In genomic region chr9:108490559-108491285, GRCm38 (mm10) we compare ENCODE assay signal across 8 mouse cellular contexts. TPM values are rescaled to one million over a fixed set of nuclear protein-coding genes. Genes with fewer than 3 reads are reported as not detected.
A peak's percentile ranks its signal among the peaks of the same experiment; 100 is the strongest.
DNase-seq lines count a peak whose midpoint lies in the region; ATAC-seq and TF ChIP-seq lines count a peak whose summit lies in the region.

TSS of gene Usp19 (plus strand) at chr9:108490602.

- peak within 1 kb of the TSS; percentile 84 for H3K9ac ChIP-seq in ES-E14 (ENCODE audit: insufficient read depth, low read depth, low read length, poor library complexity, severe bottlenecking)
- H3K9ac ChIP-seq in forebrain, embryonic 15.5 days (replicated peaks), result peak within 1 kb of the TSS; percentile 89

- peak within 1 kb of the TSS; percentile 86 to 98 for H3K4me3 ChIP-seq in ES-E14 (ENCODE audit: insufficient read depth in 1 of 2, low read depth in 1 of 2, low read length in 2 of 2, poor library complexity in 1 of 2, severe bottlenecking in 1 of 2)
- H3K4me3 ChIP-seq in forebrain, embryonic 15.5 days, result peak within 1 kb of the TSS; percentile 80
- peak within 1 kb of the TSS; percentile 85 for H3K4me3 ChIP-seq in lung, adult 2 months (replicated peaks; ENCODE audit: extremely low read depth, low read depth, low read length)

- in situ Hi-C loops in ES-E14 (cut with MboI; ENCODE audit: low sequenced_read_pairs in 2 of 2, unreplicated experiment in 2 of 2), result no loop called here

- H3K27ac ChIP-seq in ES-E14 (ENCODE audit: insufficient read depth, low read depth, low read length, poor library complexity, severe bottlenecking), result peak within 1 kb of the TSS; percentile 85
- peak within 1 kb of the TSS; percentile 94 for H3K27ac ChIP-seq in forebrain, embryonic 15.5 days (replicated peaks)

- peak; percentile 62; the same call in 1 of the 2 replicates for TF ChIP-seq POLR2A in lung, adult 2 months (IDR thresholded peaks at IDR 0.05; ENCODE audit: borderline replicate concordance, extremely low read depth, low read depth, low read length)

- H3K27me3 ChIP-seq in forebrain, embryonic 15.5 days, result no peaks in the 10 kb centered on the region

- peak; percentile 86 for DNase-seq in ES-E14 (ENCODE audit: low read depth, low spot score)
- DNase-seq in cerebellum, adult 11-12 months, result peak; percentile 98
- DNase-seq in heart, postnatal 25 days (ENCODE audit: low spot score), result peak; percentile 95
- peak; percentile 94 to 97 for DNase-seq in layer of hippocampus, adult 18-20 months (ENCODE audit: low spot score in 2 of 2)
- DNase-seq in lung, adult 2 months, result peak; percentile 94
- peak; percentile 93 to 94 for DNase-seq in thymus, adult 18-20 months

- peak; percentile 96 for ATAC-seq in forebrain, embryonic 15.5 days (replicated peaks)
- peak; percentile 89 for ATAC-seq in neutrophil, adult 5-6 weeks (ENCODE audit: extremely low read depth, insufficient number of reproducible peaks, low FRiP score, poor library complexity, severe bottlenecking)

- no peak for TF ChIP-seq CTCF in lung, adult 2 months (IDR thresholded peaks at IDR 0.05; ENCODE audit: insufficient read depth, low read length)

- H3K36me3 ChIP-seq in ES-E14 (ENCODE audit: control insufficient read depth, insufficient read depth, low read length, poor library complexity, severe bottlenecking), result peaks cover 33% of the 10 kb centered on the region
- H3K36me3 ChIP-seq in forebrain, embryonic 15.5 days, result peaks cover 34% of the 10 kb centered on the region

- under 1% methylated on average over 68 of the region's 69 CpGs for WGBS in forebrain, embryonic 15.5 days
- under 1% methylated on average over 69 of the region's 69 CpGs for WGBS in lung, adult 2 months

- intact Hi-C loops in heart, postnatal 25 days (cut with DNase I), result no loop called here

- peaks cover 3 to 14% of the 10 kb centered on the region in 2 experiments; a peak in 3 of 4 replicates for H3K4me1 ChIP-seq in ES-E14 (ENCODE audit: control insufficient read depth in 2 of 2, insufficient read depth in 2 of 2, low read length in 2 of 2, poor library complexity in 1 of 2)
- H3K4me1 ChIP-seq in forebrain, embryonic 15.5 days, result peaks cover 20% of the 10 kb centered on the region
- peaks cover 7% of the 10 kb centered on the region for H3K4me1 ChIP-seq in lung, adult 2 months (ENCODE audit: control insufficient read depth, insufficient read depth, low read length)

- H3K9me3 ChIP-seq in ES-E14 (ENCODE audit: control insufficient read depth, insufficient read depth, low read depth, low read length), result no peaks in the 10 kb centered on the region
- no peaks in the 10 kb centered on the region for H3K9me3 ChIP-seq in forebrain, embryonic 15.5 days

- H3K4me2 ChIP-seq in forebrain, embryonic 15.5 days (replicated peaks), result peak within 1 kb of the TSS; percentile 63

TF ChIP-seq in ES-E14, 5 proteins besides CTCF, POLR2A, EP300 and RAD21:
- no peak for TF ChIP-seq CHD2 (IDR thresholded peaks at IDR 0.05; ENCODE audit: low read depth, low read length)
- peak; percentile 65; the same call in 1 of the 2 replicates for TF ChIP-seq HCFC1 (IDR thresholded peaks at IDR 0.05; ENCODE audit: borderline replicate concordance, insufficient read depth, low read length)

RNA-seq across cellular contexts. Expression of gene Usp19, which starts in this region (rescaled TPM):
- total RNA-seq in ES-E14 (2012; rRNA removed), result 92.1 and 126 TPM in 2 replicates
- polyA plus RNA-seq in forebrain, embryonic 15.5 days (2015; fragmentation: Nextera tagmentation; extraction: Ambion mirVana), result 90.1 and 95.4 TPM in 2 replicates
- 10 to 100 TPM; 78.7 to 93.7 TPM for total RNA-seq in heart, postnatal 25 days (2021)
- total RNA-seq in layer of hippocampus, adult 18-20 months (2021), result 100 to 1,000 TPM; 145 to 154 TPM
- 134 and 161 TPM in 2 replicates for polyA plus RNA-seq in lung, adult 2 months (2012; rRNA removed)
- total RNA-seq in neutrophil, adult 5-6 weeks (2017), result 105 and 106 TPM in 2 replicates

Comparison
In these comparisons a context has a peak if more than half of its experiments do, and no peak if none do; other contexts are left out.
1. Peak in every context shown above with its lines: DNase-seq, ATAC-seq, H3K4me3 ChIP-seq and H3K27ac ChIP-seq.